Mouse (Mus musculus): ENCODE results near the gene C2.
"Not testable (repeated sequence)": the region's sequence is repeated elsewhere in the genome, so short reads cannot be mapped to it uniquely, and the experiment has no call there.

C2 gene

DNA sequence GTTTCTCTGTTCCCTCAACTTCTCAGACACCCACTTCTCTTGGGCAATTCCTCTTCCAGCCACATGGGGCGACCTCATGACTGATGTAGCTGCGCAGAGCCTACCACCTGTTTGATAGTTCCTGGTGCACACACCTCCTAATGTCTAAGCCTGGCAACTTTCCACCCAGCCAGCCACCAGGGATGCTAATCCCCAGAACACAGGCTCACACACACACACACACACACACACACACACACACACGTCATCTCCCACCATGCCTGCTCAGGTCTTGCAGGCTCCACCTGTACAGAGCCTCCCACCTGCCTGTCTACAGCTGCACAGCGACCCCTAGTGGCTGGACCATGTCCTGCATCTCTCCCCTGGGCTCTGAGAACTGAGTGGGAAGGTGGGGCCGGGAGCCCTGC, 13.9 kb upstream of the C2 start:
- in situ Hi-C loops (cut with MboI, MseI), result loop anchor here in 1 of 2 experiments (5.0 kb wide), 1 partner anchor 50 kb away; the partner anchor contains the start of gene Cfb

DNA sequence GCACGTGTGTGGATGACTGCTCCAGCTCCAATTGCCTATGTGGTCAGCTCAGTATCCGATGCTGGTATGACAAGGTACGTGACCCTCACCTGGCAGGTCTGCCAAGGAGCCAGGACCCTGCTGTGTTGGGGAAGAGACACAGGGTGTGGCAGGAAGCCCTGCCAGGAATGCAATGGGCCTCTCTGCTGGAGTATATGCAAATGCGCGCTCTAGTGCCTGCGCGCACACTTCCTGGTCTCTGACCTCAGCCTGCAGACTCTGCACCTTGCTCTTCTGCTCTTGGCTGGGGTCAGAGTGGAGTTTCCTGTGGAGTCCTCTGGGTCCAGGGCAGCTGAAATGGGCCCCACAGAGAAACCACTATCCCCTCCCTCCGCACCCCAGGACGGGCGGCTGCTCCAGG, 12.9 kb upstream of the C2 start:
- in situ Hi-C loops (cut with MboI, MseI), result loop anchor here in 1 of 2 experiments (5.0 kb wide), 1 partner anchor 49 kb away; the partner anchor contains the start of gene Cfb

DNA sequence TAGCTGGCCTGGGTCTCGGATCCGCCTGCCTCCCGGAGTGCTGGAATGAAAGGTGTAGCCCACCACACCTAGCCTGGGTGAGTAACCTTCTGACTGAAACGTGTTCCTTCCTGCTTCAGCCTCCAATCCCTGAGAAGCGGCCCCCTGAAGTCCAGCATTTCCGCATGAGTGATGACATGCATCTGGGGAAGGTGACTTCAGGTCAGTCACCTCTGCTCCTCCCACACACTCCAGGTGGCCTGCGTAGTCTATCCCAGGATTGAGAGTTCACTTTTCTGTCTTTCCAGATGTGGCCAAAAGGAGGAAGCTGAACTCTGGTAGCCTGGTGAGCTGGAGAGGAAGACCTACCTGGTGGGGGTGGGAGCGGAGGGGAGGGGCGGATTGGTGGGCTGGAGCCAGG, 4.8 kb upstream of the C2 start:
- in situ Hi-C loops (cut with MboI, MseI), result no loop called here

DNA sequence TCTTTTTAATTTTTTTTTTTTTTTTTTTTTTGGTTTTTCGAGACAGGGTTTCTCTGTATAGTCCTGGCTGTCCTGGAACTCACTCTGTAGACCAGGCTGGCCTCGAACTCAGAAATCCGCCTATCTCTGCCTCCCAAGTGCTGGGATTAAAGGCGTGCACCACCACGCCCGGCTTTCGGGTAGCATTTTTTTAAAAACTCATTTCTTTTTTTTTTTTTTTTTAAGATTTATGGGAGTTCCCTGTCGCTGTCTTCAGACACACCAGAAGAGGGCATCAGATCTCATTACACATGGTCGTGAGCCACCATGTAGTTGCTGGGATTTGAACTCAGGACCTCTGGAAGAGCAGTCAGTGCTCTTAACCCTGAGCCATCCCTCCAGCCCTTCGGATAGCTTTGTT, 3.9 kb upstream of the C2 start:
- in situ Hi-C loops (cut with MboI, MseI), result not testable (repeated sequence)

DNA sequence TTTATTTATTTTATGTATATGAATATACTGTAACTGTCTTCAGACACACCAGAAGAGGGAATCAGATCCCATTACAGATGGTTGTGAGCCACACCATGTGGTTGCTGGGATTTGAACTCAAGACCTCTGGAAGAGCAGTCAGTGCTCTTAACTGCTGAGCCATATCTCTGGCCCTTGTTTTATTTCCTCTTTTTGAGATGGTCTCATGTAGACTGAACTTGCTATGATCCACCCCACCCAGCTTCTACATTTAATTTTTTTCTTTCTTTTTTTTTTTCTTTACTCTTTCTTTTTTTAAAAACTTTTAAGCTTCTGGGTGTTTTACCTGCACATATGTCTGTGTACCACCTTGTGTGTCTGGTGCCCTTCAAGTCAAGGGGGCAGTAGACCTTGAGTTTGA, 2.8 kb upstream of the C2 start:
- in situ Hi-C loops (cut with MboI, MseI), result not testable (repeated sequence)

DNA sequence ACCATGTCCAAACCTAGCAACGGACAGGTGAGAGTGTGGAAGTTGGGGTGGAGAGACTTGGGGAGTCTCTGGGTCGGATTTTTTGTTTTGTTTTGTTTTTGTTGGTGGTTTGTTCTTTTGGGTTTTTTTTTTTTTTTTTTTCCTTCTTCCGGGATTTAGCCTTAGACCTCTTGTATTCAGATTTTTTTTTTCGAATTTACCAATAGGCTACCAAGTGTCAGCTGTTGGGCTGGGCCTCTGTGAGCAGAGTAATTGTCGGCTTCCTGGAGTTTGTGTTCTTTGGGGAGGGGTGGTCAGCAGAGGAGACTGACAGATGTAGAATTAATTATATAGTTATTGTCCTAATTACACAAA, 1.8 kb upstream of the C2 start:
- in situ Hi-C loops (cut with MboI, MseI), result no loop called here

DNA sequence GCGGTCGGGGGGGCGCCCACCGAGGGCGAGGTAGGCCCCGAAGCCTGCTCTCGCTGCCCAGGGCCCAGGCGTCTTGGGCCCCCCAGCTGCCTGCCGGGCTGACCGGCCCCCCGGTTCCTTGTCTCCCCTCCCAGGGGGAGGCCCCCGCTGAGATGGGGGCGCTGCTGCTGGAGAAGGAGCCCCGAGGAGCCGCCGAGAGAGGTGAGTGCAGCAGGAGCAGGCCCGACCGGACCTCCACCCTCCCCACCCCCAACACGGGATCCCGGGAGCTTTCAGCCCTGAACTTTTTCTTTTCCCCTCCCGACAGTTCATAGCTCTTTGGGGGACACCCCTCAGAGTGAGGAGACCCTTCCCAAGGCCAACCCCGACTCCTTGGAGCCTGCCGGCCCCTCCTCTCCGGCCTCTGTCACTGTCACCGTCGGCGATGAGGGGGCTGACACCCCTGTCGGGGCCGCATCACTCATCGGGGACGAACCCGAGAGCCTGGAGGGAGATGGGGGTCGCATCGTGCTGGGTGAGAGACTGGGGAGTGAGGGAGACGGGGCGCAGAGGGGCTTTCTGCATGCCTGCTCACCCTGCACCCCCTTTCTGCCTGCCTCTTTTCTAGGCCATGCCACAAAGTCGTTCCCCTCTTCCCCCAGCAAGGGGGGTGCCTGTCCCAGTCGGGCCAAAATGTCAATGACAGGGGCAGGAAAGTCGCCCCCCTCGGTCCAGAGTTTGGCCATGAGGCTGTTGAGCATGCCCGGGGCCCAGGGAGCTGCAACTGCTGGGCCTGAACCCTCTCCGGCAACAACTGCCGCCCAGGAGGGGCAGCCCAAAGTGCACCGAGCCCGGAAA, 1.2 kb upstream of the C2 start:
- in situ Hi-C loops (cut with MboI, MseI), result no loop called here

DNA sequence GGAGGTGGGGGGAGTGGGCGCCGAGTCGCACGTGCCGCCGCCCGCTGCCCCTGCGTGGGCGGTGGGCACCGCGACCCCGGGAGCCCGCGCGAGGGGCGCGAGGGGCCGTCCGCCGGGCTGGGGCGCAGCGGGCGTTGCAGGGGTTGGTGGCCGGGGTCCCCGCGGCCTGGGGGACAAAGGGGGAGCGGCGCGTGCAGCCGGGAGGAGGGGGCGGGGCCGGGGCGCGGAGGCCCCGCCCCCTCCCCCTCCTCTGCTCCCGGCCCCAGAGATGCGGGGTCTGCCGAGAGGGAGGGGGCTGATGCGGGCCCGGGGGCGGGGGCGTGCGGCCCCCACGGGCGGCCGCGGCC, 614 bp upstream of the C2 start:
- in situ Hi-C loops (cut with MboI, MseI), result no loop called here

DNA sequence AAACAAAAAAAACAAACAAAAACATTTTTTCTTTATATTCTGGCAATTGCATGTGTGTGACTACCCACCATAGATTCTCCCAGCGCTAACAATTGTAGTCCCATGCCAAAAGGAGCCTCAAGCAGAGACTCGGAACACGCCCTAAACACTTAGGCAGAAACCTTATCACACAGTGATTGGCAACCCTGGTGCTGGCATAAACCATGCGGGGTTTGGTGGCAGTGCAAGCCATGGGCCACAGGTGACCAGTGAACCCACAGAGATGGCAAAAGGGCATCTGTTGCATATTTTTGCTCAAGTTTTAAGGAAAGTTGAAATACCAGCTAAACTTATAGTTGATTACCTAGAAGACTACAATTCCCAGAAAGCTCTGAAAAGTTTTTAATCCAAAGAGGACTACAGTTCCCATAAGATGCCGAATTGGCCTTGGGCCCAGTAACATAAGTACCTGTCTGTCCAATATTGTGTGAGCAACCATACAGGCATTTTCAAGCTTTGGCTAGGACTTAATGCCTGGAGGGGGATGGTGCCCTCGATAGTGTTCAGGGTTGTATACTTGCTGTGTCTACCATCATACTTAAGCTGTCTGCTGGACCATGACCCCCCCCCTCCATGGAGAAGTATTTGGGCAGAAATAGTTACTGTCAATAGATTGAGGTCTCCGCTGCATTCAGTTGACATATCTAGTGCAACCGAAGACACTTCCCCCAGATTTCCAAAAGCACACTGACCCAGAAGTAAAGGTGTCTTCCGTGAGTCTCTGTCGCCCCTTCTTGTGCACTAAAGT, 499 bp downstream of the C2 start:
- in situ Hi-C loops (cut with MboI, MseI), result no loop called here

DNA sequence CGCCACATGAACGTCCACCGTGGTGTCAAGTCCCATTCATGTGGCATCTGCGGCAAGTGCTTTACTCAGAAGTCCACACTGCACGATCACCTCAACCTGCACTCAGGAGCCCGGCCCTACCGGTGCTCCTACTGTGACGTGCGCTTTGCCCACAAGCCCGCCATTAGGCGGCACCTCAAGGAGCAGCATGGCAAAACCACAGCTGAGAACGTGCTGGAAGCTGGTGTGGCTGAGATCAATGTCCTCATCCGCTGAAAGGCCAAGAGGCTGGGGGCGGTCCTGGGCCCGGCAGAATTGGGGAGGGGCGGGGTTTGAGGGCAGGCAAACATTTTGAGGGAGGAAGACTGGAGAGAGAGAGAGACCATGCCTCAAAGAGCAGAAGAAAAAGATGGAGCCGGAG, 1.7 kb downstream of the C2 start:
- in situ Hi-C loops (cut with MboI, MseI), result no loop called here

DNA sequence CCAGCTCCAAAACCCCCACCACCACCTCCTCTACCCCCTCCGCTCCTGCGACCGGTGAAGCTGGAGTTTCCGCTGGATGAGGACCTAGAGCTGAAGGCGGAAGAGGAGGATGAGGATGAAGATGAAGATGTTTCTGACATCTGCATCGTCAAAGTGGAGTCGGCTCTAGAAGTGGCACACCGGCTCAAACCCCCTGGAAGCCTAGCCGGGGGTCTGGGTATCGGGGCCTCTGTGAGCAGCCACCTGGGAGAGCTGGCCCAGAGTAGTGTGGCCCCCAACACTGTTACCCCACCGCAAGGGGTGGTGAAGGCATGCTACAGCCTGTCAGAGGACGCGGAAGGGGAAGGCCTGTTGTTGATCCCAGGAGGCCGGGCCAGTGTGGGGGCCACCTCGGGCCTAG, 2.3 kb downstream of the C2 start:
- in situ Hi-C loops (cut with MboI, MseI), result no loop called here

DNA sequence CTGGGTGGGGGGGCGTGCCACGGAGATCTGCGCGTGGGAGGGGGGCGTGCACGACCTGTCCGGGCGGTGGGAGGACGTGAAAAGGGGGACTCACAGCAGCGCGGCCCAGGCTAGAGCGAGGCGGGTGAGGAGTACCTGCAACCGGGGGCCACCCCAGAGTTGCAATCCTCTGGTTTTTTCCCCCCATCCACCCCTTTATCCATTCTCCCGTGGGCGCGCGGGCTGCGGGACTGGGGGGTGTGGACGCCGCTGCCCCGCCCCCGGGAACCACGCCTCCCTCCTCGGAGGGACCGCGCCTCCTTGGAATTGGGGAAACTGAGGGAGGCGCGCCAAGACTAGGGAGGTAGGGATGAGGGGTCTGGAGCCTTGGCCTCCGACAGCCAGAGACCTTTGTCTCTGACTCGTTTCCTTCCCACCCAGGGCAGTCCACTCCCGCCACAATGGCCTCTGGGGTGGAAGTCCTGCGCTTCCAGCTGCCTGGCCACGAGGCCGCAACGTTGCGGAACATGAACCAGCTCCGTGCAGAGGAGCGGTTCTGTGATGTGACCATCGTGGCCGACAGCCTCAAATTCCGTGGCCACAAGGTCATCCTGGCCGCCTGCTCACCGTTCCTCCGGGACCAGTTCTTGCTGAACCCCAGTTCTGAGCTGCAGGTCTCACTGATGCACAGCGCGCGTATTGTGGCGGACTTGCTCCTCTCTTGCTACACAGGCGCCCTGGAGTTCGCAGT, 3.1 kb downstream of the C2 start:
- in situ Hi-C loops (cut with MboI, MseI), result no loop called here

DNA sequence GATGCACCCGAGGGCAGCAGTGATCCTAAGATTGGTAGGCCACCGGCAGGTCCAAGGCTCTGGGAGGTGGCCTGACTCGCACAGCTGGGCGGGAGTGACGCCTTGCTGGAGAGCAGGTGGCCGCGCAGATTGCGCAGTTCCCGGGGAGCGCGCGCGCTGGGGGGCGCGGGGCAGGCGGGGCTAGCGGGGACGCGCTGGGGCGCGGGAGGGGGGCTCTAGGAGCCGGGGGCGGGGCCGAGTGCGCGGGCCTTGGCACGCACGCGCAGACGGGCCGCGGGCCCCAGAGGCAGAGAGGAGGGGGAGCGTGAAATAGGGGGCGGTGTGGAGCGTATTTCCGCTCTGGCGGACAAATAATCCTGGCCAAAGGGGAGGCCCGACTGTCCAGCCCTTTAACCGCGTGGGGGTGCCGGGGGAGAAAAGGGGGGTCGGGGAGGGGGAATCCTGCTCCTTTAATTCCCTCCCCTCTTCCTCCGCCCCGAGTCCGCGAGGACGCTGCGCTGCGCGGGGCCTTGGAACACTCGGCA, 3.9 kb downstream of the C2 start:
- in situ Hi-C loops (cut with MboI, MseI), result no loop called here

DNA sequence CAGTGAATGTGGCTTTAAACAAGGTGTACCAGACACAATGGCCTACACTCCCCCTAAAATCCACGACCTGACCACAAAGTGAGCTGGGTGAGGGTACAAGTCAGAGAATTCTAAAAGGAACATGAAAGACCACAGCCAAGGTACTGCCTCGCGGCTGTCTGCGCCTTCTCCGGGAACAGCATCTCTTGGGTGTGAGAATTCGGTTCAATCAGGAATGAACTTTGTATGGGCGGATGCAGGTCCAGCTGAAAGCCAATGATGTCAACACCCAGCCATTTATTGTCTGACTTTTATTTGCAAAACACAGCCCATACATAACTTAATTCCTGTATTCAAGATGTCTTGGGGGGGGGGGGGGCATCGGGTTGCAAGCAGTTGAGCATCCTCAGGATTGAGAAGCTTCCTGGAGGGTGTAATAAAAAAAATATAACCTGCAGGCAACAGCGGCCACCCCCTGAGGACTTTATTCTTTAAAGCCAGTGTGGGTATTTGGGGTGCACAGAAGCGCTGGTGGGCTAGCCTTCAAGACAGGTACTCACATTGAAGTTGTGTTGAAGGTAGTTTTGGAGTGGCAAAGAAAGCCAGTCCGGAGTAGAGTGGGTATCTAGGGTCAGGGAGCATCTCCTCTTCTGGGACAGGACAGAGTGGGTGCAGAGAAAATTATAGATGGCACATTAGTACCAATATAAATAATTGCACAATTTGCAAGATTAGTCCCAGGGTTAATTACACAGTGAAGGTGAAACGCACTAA, 4.8 kb downstream of the C2 start:
- in situ Hi-C loops (cut with MboI, MseI), result no loop called here

DNA sequence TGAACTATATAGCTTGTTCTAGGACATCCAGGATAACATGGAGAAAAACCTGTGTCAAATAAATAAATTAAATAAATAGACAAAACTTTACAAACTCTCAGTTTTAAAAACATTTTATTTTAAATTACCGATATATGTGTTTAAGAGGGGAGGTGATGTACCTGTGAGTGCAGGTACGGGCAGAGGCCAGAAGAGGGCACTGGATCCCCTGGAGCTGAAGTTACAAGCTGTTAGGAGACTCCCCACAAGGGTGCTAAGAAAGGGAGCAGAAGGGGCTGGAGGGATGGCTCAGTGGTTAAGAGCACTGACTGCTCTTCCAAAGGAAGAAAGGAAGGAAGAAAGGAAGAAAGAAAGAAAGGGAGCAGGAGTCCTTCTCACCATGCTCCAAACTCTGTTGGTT, 6.7 kb downstream of the C2 start:
- in situ Hi-C loops (cut with MboI, MseI), result no loop called here

DNA sequence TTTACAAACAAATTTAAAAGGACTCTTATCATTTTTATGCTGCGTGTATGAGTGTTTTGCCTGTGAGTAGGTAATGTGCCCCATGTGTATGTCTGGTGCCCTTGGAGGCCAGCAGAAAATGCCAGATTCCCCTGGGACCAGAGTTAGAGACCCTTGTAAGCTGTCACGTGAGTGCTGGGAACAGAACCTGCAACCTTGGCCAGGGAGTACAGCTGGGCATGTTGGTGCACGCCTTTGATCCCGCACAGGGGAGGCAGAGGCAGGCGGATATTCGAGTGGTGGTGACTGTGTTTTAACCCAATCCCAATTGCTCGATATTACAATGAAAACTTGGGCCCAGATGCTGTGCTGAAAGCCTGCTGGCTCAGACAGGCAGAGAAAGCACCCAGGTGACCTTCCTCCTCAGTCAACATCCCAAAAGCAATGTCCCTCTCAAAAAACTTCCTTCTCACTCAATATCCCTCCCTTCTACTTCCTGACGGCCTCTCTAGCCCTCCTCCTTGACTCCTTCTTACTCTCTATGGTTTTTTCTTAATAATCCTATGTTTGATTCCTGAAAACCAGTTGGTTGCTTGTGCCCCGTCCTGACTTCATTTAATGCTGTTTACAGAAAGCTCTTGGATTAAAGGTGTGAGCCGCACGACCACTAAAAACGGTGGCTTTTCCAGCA, 7.9 kb downstream of the C2 start:
- in situ Hi-C loops (cut with MboI, MseI), result no loop called here

DNA sequence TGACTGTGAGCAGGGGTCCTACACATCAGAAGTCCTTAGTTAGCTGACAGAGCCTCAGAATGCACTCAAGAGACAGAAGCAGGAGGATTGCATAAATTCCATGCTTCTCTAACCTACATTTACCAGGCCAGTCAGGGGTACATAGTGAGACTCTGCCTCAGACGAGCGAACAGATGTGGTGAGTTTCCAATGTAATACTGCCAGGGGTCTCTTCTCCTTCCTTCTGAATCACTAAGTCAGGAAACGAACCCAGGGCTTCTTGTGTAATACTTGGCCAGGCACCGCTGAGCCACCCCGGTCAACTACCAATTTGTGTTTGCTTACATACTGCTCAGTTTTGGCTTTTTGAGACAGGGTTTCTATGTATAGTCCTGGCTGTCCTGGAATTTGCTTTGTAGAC, 10.1 kb downstream of the C2 start:
- in situ Hi-C loops (cut with MboI, MseI), result no loop called here

DNA sequence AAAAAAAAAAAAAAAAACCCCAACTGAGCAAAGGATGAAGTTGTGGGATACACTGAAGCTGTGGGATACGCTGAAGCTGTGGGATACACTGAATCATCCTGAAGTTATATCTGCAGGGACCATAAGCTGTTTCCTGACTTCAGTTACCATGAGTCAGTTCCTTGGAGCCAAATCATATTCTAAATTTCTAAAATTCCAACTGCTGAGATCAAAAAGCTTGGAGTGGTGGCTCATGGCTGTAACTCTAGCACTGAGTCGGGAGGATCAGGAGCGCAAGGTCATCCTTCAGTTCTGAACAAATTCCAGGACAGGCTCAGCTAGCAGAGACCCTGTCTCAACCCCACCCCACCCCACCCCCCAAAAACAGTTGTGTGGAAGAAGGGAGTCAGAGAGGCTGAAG, 12.4 kb downstream of the C2 start:
- in situ Hi-C loops (cut with MboI, MseI), result no loop called here

DNA sequence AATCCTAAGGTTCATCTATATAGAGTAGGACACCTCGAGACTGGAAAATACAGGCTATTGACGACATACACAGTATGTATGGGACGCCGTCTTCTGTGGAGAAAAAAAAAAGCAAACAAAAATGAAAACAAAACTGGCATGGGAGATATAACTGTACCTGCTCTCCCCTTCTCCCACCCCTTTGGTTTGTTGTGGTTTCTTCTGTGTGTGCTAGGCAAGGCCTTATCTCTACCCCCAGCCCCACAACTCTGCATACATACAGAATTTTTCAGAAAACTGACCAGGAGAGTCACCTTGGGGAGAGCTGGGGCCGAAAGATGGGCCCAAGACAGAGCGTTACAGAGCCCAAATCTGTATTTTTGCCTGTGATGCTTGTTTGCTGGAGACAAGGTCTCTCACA, 13.4 kb downstream of the C2 start:
- in situ Hi-C loops (cut with MboI, MseI), result no loop called here

DNA sequence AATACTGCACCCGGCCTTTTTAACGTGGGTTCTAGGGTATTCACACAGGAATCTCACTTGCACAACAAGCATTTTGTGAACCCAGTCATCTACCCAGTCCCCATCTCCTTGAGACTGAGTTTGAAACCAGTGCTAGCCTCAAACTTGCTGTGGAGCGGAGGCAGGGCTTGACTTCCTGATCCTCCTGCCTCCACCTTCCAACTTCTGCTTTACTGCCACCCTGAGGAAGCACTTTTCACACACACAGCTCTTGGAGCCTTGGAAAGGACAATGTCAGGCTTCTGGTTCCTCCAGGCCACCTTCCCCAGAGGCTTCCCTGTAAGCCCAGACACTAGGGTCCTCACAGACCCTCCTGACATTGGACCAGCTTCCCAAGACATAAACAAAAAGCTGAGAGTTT, 14.7 kb downstream of the C2 start:
- in situ Hi-C loops (cut with MboI, MseI), result no loop called here
